Mouse (Mus musculus) neural tube, embryonic 12.5 days (tissue): ENCODE results near the gene Ndrg3. TPM values are rescaled to one million over a fixed set of nuclear protein-coding genes. Genes with fewer than 3 reads are reported as not detected.

ENCODE experiments used
- polyA plus RNA-seq: library from polyadenylated mRNA; unstranded; fragments of >200 nt; fragmentation: Nextera tagmentation; extraction: Ambion mirVana; gene quantifications from 2 replicates; pipeline ENCODE4 v1.2.1, GENCODE M21; 2016

Gene Ndrg3
- polyA plus RNA-seq, 1 experiment from 2014 or later: 63.4 TPM

Other genes with a start within 250 kb of the Ndrg3 start
- 71.8 and 73.4 TPM in 2 replicates for gene Myl9, start 216.6 kb downstream of the Ndrg3 start, polyA plus RNA-seq
- gene Tgif2, start 152.0 kb downstream of the Ndrg3 start, polyA plus RNA-seq: 61.2 and 61.7 TPM in 2 replicates
- 10.7 and 10.9 TPM in 2 replicates for gene 4930518I15Rik, start 134.1 kb downstream of the Ndrg3 start, polyA plus RNA-seq
- 169 and 179 TPM in 2 replicates for gene Rab5if, start 128.9 kb downstream of the Ndrg3 start, polyA plus RNA-seq
- gene Sla2, start 104.9 kb downstream of the Ndrg3 start, polyA plus RNA-seq: 0.35 and 0.50 TPM in 2 replicates
- 29.1 and 30.3 TPM in 2 replicates for gene Dsn1, start 15.1 kb upstream of the Ndrg3 start, polyA plus RNA-seq
- 6.1 TPM in 2 replicates for gene Soga1, start 87.2 kb upstream of the Ndrg3 start, polyA plus RNA-seq
- gene Tldc2, start 95.0 kb upstream of the Ndrg3 start, polyA plus RNA-seq: not detected in 2 replicates
- 15.9 and 17.5 TPM in 2 replicates for gene Samhd1, start 143.2 kb upstream of the Ndrg3 start, polyA plus RNA-seq
- gene Rbl1, start 212.5 kb upstream of the Ndrg3 start, polyA plus RNA-seq: 17.3 and 19.3 TPM in 2 replicates